Mouse (Mus musculus) E14TG2a.4 (cell line): Measurements from ENCODE around the gene Shf.

Source experiments
- H3K27me3 ChIP-seq: 2 replicates; pipeline ENCODE4 v1.6.1; 2014; ENCODE audit warnings: low read length, control low read depth; ENCODE audit not compliant: insufficient read depth
- H3K36me3 ChIP-seq: 2 replicates; pipeline ENCODE4 v1.6.1; 2014; ENCODE audit warnings: low read length, control low read depth; ENCODE audit not compliant: insufficient read depth
- H3K4me1 ChIP-seq: replicated peaks from 2 replicates; pipeline ENCODE4 v1.6.1; 2014; ENCODE audit warnings: low read depth, low read length, control low read depth
- H3K4me3 ChIP-seq: replicated peaks from 2 replicates; pipeline ENCODE4 v1.5.1; 2014; ENCODE audit warnings: mild to moderate bottlenecking, low read length
- H3K9me3 ChIP-seq: 2 replicates; pipeline ENCODE4 v1.6.1; 2014; ENCODE audit warnings: low read length, control low read depth
- CTCF ChIP-seq: conservative IDR thresholded peaks from 2 replicates; pipeline ENCODE4 v1.5.1; 2014; ENCODE audit warnings: low read length
- NANOG ChIP-seq: IDR thresholded peaks from 2 replicates; pipeline ENCODE4 v1.6.1; 2014; ENCODE audit warnings: borderline replicate concordance, low read length, mixed read lengths
- POU5F1 ChIP-seq: IDR thresholded peaks from 2 replicates; pipeline ENCODE4 v1.6.1; 2014; ENCODE audit warnings: low read length, borderline replicate concordance

Shf gene

GRCm38 (mm10) chr2:122354191-122354929, 14.6 kb downstream of the Shf start:
- Histone ChIP-seq H3K4me3 (peak overlapping the region; percentile 26; the same call in 1 of the 2 replicates), H3K27me3 (0 out of 2 replicates have a peak, but pooled peaks cover 2% of the 10 kb centered on the region), H3K36me3 (peaks cover 64% of the 10 kb centered on the region), H3K4me1 (peaks cover 96% of the 10 kb centered on the region), H3K9me3 (no peaks in the 10 kb centered on the region)
- no peak for TF ChIP-seq CTCF
- TF ChIP-seq NANOG = no peak
- no peak for TF ChIP-seq POU5F1

GRCm38 (mm10) chr2:122353765-122354164, 15.2 kb downstream of the Shf start:
- H3K4me3 ChIP-seq = 0 out of 2 replicates have a peak overlapping the region, but pooled peaks have one; percentile 29
- peaks cover 94% of the 10 kb centered on the region for H3K4me1 ChIP-seq
- TF ChIP-seq POU5F1 (no peak), NANOG (no peak), CTCF (no peak)
- no peaks in the 10 kb centered on the region for H3K9me3 ChIP-seq
- 0 out of 2 replicates have a peak, but pooled peaks cover 2% of the 10 kb centered on the region for H3K27me3 ChIP-seq
- peaks cover 58% of the 10 kb centered on the region for H3K36me3 ChIP-seq

GRCm38 (mm10) chr2:122352992-122353391, 16.0 kb downstream of the Shf start:
- Histone ChIP-seq H3K36me3 (peaks cover 52% of the 10 kb centered on the region), H3K27me3 (0 out of 2 replicates have a peak, but pooled peaks cover 2% of the 10 kb centered on the region), H3K9me3 (no peaks in the 10 kb centered on the region), H3K4me3 (no peak overlapping the region), H3K4me1 (peaks cover 93% of the 10 kb centered on the region)
- no peak for TF ChIP-seq NANOG
- no peak for TF ChIP-seq CTCF
- TF ChIP-seq POU5F1 = no peak

- H3K36me3 ChIP-seq = peaks cover 48% of the 10 kb centered on the region
- no peaks in the 10 kb centered on the region for H3K9me3 ChIP-seq
- peaks cover 6% of the 10 kb centered on the region for H3K27me3 ChIP-seq
- peaks cover 92% of the 10 kb centered on the region for H3K4me1 ChIP-seq
- TF ChIP-seq NANOG (peak; percentile 78; the same call in 1 of the 2 replicates), POU5F1 (peak; percentile 65; the same call in 1 of the 2 replicates), CTCF (no peak)
- H3K4me3 ChIP-seq = 0 out of 2 replicates have a peak overlapping the region, but pooled peaks have one; percentile 3
Measured at GRCm38 (mm10) chr2:122351931-122352329, 17.0 kb downstream of the Shf start.

GRCm38 (mm10) chr2:122351156-122351930, 17.6 kb downstream of the Shf start:
- Histone ChIP-seq H3K36me3 (peaks cover 44% of the 10 kb centered on the region), H3K27me3 (peaks cover 12% of the 10 kb centered on the region), H3K4me3 (0 out of 2 replicates have a peak overlapping the region, but pooled peaks have one; percentile 3), H3K4me1 (peaks cover 86% of the 10 kb centered on the region), H3K9me3 (no peaks in the 10 kb centered on the region)
- TF ChIP-seq POU5F1 (no peak), CTCF (no peak), NANOG (no peak)

GRCm38 (mm10) chr2:122349136-122349785, 19.7 kb downstream of the Shf start:
- H3K36me3 ChIP-seq = peaks cover 31% of the 10 kb centered on the region
- peaks cover 85% of the 10 kb centered on the region for H3K4me1 ChIP-seq
- peaks cover 17% of the 10 kb centered on the region for H3K27me3 ChIP-seq
- no peak for TF ChIP-seq POU5F1
- no peak for TF ChIP-seq NANOG
- TF ChIP-seq CTCF = no peak
- no peaks in the 10 kb centered on the region for H3K9me3 ChIP-seq
- peak overlapping the region; percentile 81 for H3K4me3 ChIP-seq

GRCm38 (mm10) chr2:122348531-122349131, 20.3 kb downstream of the Shf start:
- Histone ChIP-seq H3K4me1 (peaks cover 80% of the 10 kb centered on the region), H3K27me3 (peaks cover 17% of the 10 kb centered on the region), H3K4me3 (peak overlapping the region; percentile 81), H3K36me3 (peaks cover 25% of the 10 kb centered on the region), H3K9me3 (no peaks in the 10 kb centered on the region)
- TF ChIP-seq CTCF (no peak; the same call in 1 of the 2 replicates), NANOG (no peak), POU5F1 (no peak)
